Mouse (Mus musculus) midbrain, embryonic 13.5 days (tissue): ENCODE results near the gene 5530400C23Rik. TPM values are rescaled to one million over a fixed set of nuclear protein-coding genes. Genes with fewer than 3 reads are reported as not detected.
"Not testable (repeated sequence)": the region's sequence is repeated elsewhere in the genome, so short reads cannot be mapped to it uniquely, and the experiment has no call there.

ENCODE experiments used
- ATAC-seq: fragments of 200-750 bp; cut with Nextera tagmentation; 2 replicates; pipeline ENCODE4 v1.8.0; 2017; ENCODE audit warnings: mild to moderate bottlenecking, moderate TSS enrichment, moderate library complexity
- H3K27ac ChIP-seq: fragments of 300-500 bp; sonication (generic); 2 replicates; pipeline ENCODE4 v1.5.1; 2015; ENCODE audit warnings: inconsistent platforms, mild to moderate bottlenecking, moderate library complexity
- H3K27me3 ChIP-seq: fragments of 300-500 bp; sonication (generic); 2 replicates; pipeline ENCODE4 v1.6.1; 2015; ENCODE audit warnings: mild to moderate bottlenecking, inconsistent platforms
- H3K36me3 ChIP-seq: fragments of 300-500 bp; sonication (generic); 2 replicates; pipeline ENCODE4 v1.6.1; 2015; ENCODE audit warnings: mild to moderate bottlenecking, inconsistent platforms
- H3K4me1 ChIP-seq: fragments of 300-500 bp; sonication (generic); replicated peaks from 2 replicates; pipeline ENCODE4 v1.6.1; 2015; ENCODE audit warnings: inconsistent platforms
- H3K4me2 ChIP-seq: fragments of 300-500 bp; sonication (generic); replicated peaks from 2 replicates; pipeline ENCODE4 v1.6.1; 2015; ENCODE audit warnings: moderate library complexity, mild to moderate bottlenecking, inconsistent platforms
- H3K4me3 ChIP-seq: fragments of 300-500 bp; sonication (generic); replicated peaks from 2 replicates; pipeline ENCODE4 v1.5.1; 2015; ENCODE audit warnings: mild to moderate bottlenecking, inconsistent platforms
- H3K9ac ChIP-seq: fragments of 300-500 bp; sonication (generic); replicated peaks from 2 replicates; pipeline ENCODE4 v1.6.1; 2015; ENCODE audit warnings: mild to moderate bottlenecking, inconsistent platforms
- H3K9me3 ChIP-seq: fragments of 300-500 bp; sonication (generic); 2 replicates; pipeline ENCODE4 v1.6.1; 2016; ENCODE audit warnings: mild to moderate bottlenecking, inconsistent platforms
- WGBS: fragments of 180-500 bp; shearing (Covaris S2); methylation state at CpG from one replicate; pipeline ENCODE4 v1.1.7; 2015; 5-methylcytosine and 5-hydroxymethylcytosine counted together
- polyA plus RNA-seq: library from polyadenylated mRNA; unstranded; fragments of >200 nt; fragmentation: Nextera tagmentation; extraction: Ambion mirVana; gene quantifications from 2 replicates; pipeline ENCODE4 v1.2.1, GENCODE M21; 2015

5530400C23Rik gene
- polyA plus RNA-seq, result not detected in 2 replicates

- not testable (repeated sequence) for H3K9me3 ChIP-seq, H3K4me3 ChIP-seq, ATAC-seq
Measured at GRCm38 (mm10) chr6:133291916-133292315, at the start of gene 5530400C23Rik. TSS of gene 5530400C23Rik (plus strand) at chr6:133292216.

GRCm38 (mm10) chr6:133305952-133306715 is 14.1 kb downstream of the 5530400C23Rik start:
- no peaks in the 10 kb centered on the region for H3K27me3 ChIP-seq
- H3K4me2 ChIP-seq, result no peak overlapping the region
- no peaks in the 10 kb centered on the region; the same call in 1 of the 2 replicates for H3K9me3 ChIP-seq
- H3K27ac ChIP-seq, result no peak overlapping the region
- H3K36me3 ChIP-seq, result no peaks in the 10 kb centered on the region
- WGBS, result 82% methylated on average over 3 of the region's 3 CpGs
- ATAC-seq, result no peak
- H3K9ac ChIP-seq, result no peak overlapping the region
- no peaks in the 10 kb centered on the region for H3K4me1 ChIP-seq
- H3K4me3 ChIP-seq, result no peak overlapping the region

More at GRCm38 (mm10) chr6:133291916-133292315, at the start of gene 5530400C23Rik:
- H3K4me1 ChIP-seq, H3K27me3 ChIP-seq, H3K4me2 ChIP-seq, H3K27ac ChIP-seq, H3K9ac ChIP-seq, H3K36me3 ChIP-seq: not testable (repeated sequence)

DNA sequence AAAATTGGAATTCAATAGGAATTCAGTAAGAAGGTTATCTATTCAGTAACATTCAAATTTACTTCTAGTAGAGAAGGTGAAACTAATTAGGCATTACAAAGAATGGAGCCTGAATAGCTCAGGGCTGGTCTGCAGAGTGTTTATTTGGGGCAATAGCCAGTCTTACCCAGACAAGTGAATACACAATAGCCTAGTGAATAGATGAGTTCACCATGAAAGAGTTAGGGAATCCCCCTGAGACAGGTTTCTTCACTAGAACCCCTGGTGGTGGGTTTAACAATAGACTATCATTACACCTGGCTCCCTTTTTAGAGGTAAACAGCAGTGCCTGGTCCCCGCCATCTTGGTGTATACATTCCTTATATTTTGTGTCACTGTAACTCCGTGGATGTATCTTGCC is 21.9 kb downstream of the 5530400C23Rik start:
- ATAC-seq, H3K9me3 ChIP-seq, H3K27me3 ChIP-seq, H3K4me2 ChIP-seq, H3K9ac ChIP-seq, H3K36me3 ChIP-seq, H3K4me3 ChIP-seq, H3K4me1 ChIP-seq, H3K27ac ChIP-seq: not testable (repeated sequence)
- WGBS, result 88% methylated on average over 2 of the region's 2 CpGs

DNA sequence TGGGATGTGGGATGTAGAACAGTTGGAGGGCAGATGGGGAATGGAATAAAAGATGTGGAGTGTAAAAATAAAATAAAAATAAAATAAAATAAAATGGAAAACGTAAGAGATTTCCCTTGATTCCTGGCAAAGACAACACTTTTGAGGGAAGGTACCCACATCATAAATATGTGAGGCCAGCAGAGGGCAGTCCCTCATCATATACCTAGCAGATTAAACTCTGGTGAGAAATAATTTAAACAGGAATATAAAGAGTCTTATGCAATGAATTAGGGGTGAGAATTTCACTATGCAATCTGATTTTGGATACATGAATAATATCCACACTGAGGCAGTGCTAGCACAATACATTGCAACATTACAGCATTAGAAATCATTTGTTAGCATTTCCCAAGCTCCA is 46.5 kb downstream of the 5530400C23Rik start:
- WGBS, result 69% methylated on average over 1 of the region's 1 CpGs
- no peak overlapping the region for H3K27ac ChIP-seq
- H3K4me1 ChIP-seq, result no peaks in the 10 kb centered on the region
- H3K4me2 ChIP-seq, result no peak overlapping the region
- no peak overlapping the region for H3K4me3 ChIP-seq
- no peaks in the 10 kb centered on the region for H3K9me3 ChIP-seq
- H3K9ac ChIP-seq, result no peak overlapping the region
- H3K27me3 ChIP-seq, result no peaks in the 10 kb centered on the region
- H3K36me3 ChIP-seq, result no peaks in the 10 kb centered on the region
- no peak for ATAC-seq

- H3K4me1 ChIP-seq, H3K36me3 ChIP-seq: not testable (repeated sequence)
Measured at GRCm38 (mm10) chr6:133341731-133342130, 49.7 kb downstream of the 5530400C23Rik start.

More at GRCm38 (mm10) chr6:133341731-133342130, 49.7 kb downstream of the 5530400C23Rik start:
- WGBS, result 91% methylated on average over 5 of the region's 5 CpGs
- not testable (repeated sequence) for H3K9ac ChIP-seq, H3K4me3 ChIP-seq, H3K27me3 ChIP-seq, ATAC-seq, H3K4me2 ChIP-seq, H3K27ac ChIP-seq, H3K9me3 ChIP-seq

Other genes starting within 250 kb of the 5530400C23Rik start
- gene Tas2r140, start 236.4 kb upstream of the 5530400C23Rik start, polyA plus RNA-seq, result not detected in 2 replicates
- 113 and 140 TPM in 2 replicates for gene Smim10l1, start 187.3 kb upstream of the 5530400C23Rik start, polyA plus RNA-seq